Mouse (Mus musculus) midbrain, embryonic 11.5 days (tissue): ENCODE results near the gene Nrap. TPM values are rescaled to one million over a fixed set of nuclear protein-coding genes. Genes with fewer than 3 reads are reported as not detected.
"Not testable (repeated sequence)": the region's sequence is repeated elsewhere in the genome, so short reads cannot be mapped to it uniquely, and the experiment has no call there.

Source experiments
- ATAC-seq: fragments of 200-750 bp; cut with Nextera tagmentation; 2 replicates; pipeline ENCODE4 v1.8.0; 2017; ENCODE audit warnings: moderate TSS enrichment, moderate library complexity; ENCODE audit not compliant: low FRiP score
- DNase-seq: peaks from one replicate; pipeline ENCODE4 v3.0.0; 2015; ENCODE audit warnings: low spot score; ENCODE audit errors: missing footprints
- H3K27ac ChIP-seq: fragments of 300-500 bp; sonication (generic); 2 replicates; pipeline ENCODE4 v1.5.1; 2014; ENCODE audit warnings: low read depth, low read length
- H3K27me3 ChIP-seq: fragments of 300-500 bp; sonication (generic); 2 replicates; pipeline ENCODE4 v1.6.1; 2014; ENCODE audit warnings: mild to moderate bottlenecking, low read length, moderate library complexity, mixed read lengths; ENCODE audit not compliant: control insufficient read depth, insufficient read depth
- H3K36me3 ChIP-seq: fragments of 300-500 bp; sonication (generic); 2 replicates; pipeline ENCODE4 v1.6.1; 2014; ENCODE audit warnings: mild to moderate bottlenecking, low read length, moderate library complexity, mixed read lengths; ENCODE audit not compliant: control insufficient read depth, insufficient read depth
- H3K4me1 ChIP-seq: fragments of 300-500 bp; sonication (generic); 2 replicates; pipeline ENCODE4 v1.6.1; 2014; ENCODE audit warnings: low read length; ENCODE audit not compliant: control insufficient read depth, insufficient read depth
- H3K4me2 ChIP-seq: fragments of 300-500 bp; sonication (generic); 2 replicates; pipeline ENCODE4 v1.6.1; 2014; ENCODE audit warnings: mild to moderate bottlenecking, moderate library complexity
- H3K4me3 ChIP-seq: fragments of 300-500 bp; sonication (generic); 2 replicates; pipeline ENCODE4 v1.5.1; 2014; ENCODE audit warnings: low read depth, low read length
- H3K9ac ChIP-seq: fragments of 300-500 bp; sonication (generic); 2 replicates; pipeline ENCODE4 v1.6.1; 2014; ENCODE audit warnings: low read length
- H3K9me3 ChIP-seq: fragments of 300-500 bp; sonication (generic); 2 replicates; pipeline ENCODE4 v1.6.1; 2016; ENCODE audit warnings: low read length; ENCODE audit not compliant: control insufficient read depth
- WGBS: fragments of 180-500 bp; shearing (Covaris S2); extraction: QIAGEN DNeasy Blood & Tissue Kit; methylation state at CpG from one replicate; pipeline ENCODE4 v1.1.7; 2014; 5-methylcytosine and 5-hydroxymethylcytosine counted together
- polyA plus RNA-seq: library from polyadenylated mRNA; unstranded; fragments of >200 nt; fragmentation: Nextera tagmentation; extraction: Ambion mirVana; gene quantifications from 2 replicates; pipeline ENCODE4 v1.2.1, GENCODE M21; 2014

Nrap gene
- polyA plus RNA-seq, 1 experiment from 2014 or later = 0.16 TPM

GRCm38 (mm10) chr19:56358890-56359289, 30.9 kb downstream of the Nrap start:
- H3K27me3 ChIP-seq = no peaks in the 10 kb centered on the region
- no peak overlapping the region for H3K4me3 ChIP-seq
- no peak overlapping the region for H3K4me2 ChIP-seq
- H3K36me3 ChIP-seq = no peaks in the 10 kb centered on the region
- no peaks in the 10 kb centered on the region for H3K9me3 ChIP-seq
- 68% methylated on average over 2 of the region's 2 CpGs for WGBS
- ATAC-seq (no peak), DNase-seq (no peak)
- no peak overlapping the region for H3K27ac ChIP-seq
- no peaks in the 10 kb centered on the region for H3K4me1 ChIP-seq
- H3K9ac ChIP-seq = no peak overlapping the region

DNA sequence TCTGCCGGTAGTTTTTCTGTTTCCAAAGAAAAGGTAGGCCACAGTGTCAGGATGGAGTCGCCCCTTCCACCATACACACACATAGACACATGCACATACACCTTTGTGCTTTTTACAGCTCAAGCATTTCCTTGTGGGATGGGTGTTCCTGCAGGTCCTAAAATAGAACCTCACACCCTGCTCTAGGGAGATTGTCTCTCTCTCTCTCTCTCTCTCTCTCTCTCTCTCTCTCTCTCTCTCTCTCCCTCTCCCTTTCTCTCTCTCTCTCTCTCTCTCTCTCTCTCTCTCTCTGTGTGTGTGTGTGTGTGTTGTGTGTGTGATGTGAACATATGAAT, 32.5 kb downstream of the Nrap start:
- not testable (repeated sequence) for H3K4me3 ChIP-seq, H3K4me1 ChIP-seq, H3K27ac ChIP-seq, H3K27me3 ChIP-seq, H3K9me3 ChIP-seq, ATAC-seq, H3K36me3 ChIP-seq, DNase-seq, H3K4me2 ChIP-seq, H3K9ac ChIP-seq
- WGBS = 79% methylated on average over 2 of the region's 2 CpGs

DNA sequence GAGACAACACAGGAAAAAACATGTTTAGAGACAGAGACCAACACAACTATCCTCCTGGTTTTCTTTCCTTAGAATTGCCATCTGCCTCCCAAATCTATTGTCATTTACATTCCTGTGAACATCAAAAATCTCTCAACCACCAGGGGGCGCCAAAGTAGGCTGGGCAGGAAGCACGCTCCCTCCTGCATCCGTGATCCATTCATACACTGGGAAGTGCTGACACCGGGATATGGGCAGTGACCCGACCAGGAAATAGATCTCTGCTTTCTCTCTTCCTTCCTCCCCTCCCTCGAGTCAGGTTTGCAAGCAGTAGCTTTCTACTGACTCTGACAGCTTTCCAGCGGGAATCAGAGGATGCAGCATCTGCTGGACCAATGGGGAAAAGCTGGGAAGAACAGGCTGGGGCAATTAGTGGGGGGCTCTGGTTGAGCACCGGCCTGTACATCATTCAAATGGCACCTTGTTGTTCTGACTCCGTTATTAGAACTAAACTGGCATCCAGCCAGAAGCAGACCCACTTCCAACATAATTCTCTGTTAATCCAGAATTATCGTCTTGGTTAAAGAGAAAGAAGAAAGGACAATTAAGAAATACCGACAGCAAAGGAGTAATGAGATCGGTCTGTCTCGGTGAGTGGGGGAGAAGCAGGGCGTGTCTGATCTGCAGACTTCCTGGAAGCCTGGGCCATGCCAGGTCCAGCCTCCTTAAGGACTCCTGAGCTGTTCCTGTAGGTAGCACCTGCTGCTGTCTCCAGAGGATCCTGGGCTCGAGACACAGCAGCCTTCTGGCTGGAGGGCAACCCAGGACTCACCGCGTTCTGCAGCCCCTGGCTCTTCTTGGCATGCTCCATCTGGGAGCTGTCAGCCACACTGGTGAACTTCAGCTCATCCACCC, 33.1 kb downstream of the Nrap start:
- ATAC-seq (no peak), DNase-seq (peak; percentile 95)
- WGBS = 54% methylated on average over 17 of the region's 17 CpGs
- no peaks in the 10 kb centered on the region for H3K36me3 ChIP-seq
- H3K27ac ChIP-seq = no peak overlapping the region
- H3K4me3 ChIP-seq = no peak overlapping the region
- no peak overlapping the region for H3K4me2 ChIP-seq
- H3K9me3 ChIP-seq = no peaks in the 10 kb centered on the region
- H3K9ac ChIP-seq = no peak overlapping the region
- no peaks in the 10 kb centered on the region for H3K4me1 ChIP-seq
- H3K27me3 ChIP-seq = no peaks in the 10 kb centered on the region

DNA sequence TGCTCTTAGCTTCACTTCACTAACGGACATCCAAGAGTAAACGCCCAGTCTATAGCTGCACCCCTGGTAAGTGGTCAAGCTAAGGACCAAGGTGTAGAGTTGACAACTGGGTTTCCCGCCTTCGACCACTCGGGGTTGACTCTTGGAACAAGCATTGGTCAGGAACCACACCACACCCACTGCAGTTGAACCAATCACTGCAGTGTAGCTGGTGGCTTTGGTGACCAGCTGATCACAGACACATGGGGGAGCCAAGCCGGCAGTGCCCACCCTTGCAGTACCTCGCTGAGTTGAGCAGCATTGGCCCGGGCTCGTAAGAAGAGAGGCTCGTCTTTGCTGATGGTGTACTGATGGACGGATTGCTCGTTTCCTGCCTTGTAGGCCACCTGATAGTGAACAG, 34.6 kb downstream of the Nrap start:
- Histone ChIP-seq H3K27ac (no peak overlapping the region), H3K36me3 (no peaks in the 10 kb centered on the region), H3K9ac (no peak overlapping the region), H3K9me3 (no peaks in the 10 kb centered on the region), H3K4me2 (no peak overlapping the region), H3K4me3 (no peak overlapping the region), H3K4me1 (no peaks in the 10 kb centered on the region; the same call in 1 of the 2 replicates), H3K27me3 (no peaks in the 10 kb centered on the region)
- DNase-seq = no peak
- ATAC-seq = no peak
- 89% methylated on average over 12 of the region's 12 CpGs for WGBS

- H3K9me3 ChIP-seq = no peaks in the 10 kb centered on the region
- ATAC-seq = no peak
- WGBS = 92% methylated on average over 10 of the region's 10 CpGs
- H3K27me3 ChIP-seq = no peaks in the 10 kb centered on the region
- no peak overlapping the region for H3K4me3 ChIP-seq
- H3K36me3 ChIP-seq = no peaks in the 10 kb centered on the region
- H3K27ac ChIP-seq = no peak overlapping the region
- H3K9ac ChIP-seq = no peak overlapping the region
- no peak for DNase-seq
- H3K4me2 ChIP-seq = no peak overlapping the region
- no peaks in the 10 kb centered on the region; the same call in 1 of the 2 replicates for H3K4me1 ChIP-seq
Observed at GRCm38 (mm10) chr19:56353689-56354088, 36.1 kb downstream of the Nrap start.

DNA sequence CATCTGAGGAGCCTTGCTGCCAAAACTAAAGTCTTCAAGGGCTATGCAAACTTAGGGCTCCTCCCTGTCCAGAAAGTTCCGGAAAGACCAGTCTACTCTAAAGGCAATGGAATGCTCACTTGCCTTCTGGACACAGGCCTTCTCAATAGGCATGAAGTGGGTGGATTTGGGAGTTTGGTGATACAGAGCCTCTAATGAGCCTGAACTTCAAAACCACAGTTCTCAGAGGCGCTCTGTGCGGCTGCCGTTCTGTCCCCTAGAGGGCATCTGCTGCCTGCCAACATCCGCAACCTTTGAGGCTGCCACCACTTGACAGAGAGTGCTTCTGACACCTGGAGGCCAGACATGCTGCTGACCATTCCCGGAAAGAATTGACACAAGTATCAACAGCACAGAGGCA, 40.5 kb downstream of the Nrap start:
- DNase-seq = peak; percentile 66
- H3K4me2 ChIP-seq = no peak overlapping the region
- H3K9ac ChIP-seq = no peak overlapping the region
- H3K4me1 ChIP-seq = peaks cover 6% of the 10 kb centered on the region
- no peaks in the 10 kb centered on the region for H3K36me3 ChIP-seq
- no peak for ATAC-seq
- no peak overlapping the region for H3K27ac ChIP-seq
- no peak overlapping the region for H3K4me3 ChIP-seq
- WGBS = 36% methylated on average over 6 of the region's 6 CpGs
- no peaks in the 10 kb centered on the region for H3K9me3 ChIP-seq
- H3K27me3 ChIP-seq = no peaks in the 10 kb centered on the region; the same call in 1 of the 2 replicates

GRCm38 (mm10) chr19:56346750-56347149, 43.1 kb downstream of the Nrap start:
- 54% methylated on average over 13 of the region's 13 CpGs for WGBS
- H3K36me3 ChIP-seq = no peaks in the 10 kb centered on the region
- no peaks in the 10 kb centered on the region for H3K9me3 ChIP-seq
- DNase-seq = peak; percentile 14
- H3K9ac ChIP-seq = no peak overlapping the region
- no peak overlapping the region for H3K4me2 ChIP-seq
- H3K27ac ChIP-seq = no peak overlapping the region
- no peak for ATAC-seq
- H3K4me1 ChIP-seq = peaks cover 9% of the 10 kb centered on the region
- H3K4me3 ChIP-seq = no peak overlapping the region
- no peaks in the 10 kb centered on the region; the same call in 1 of the 2 replicates for H3K27me3 ChIP-seq

DNA sequence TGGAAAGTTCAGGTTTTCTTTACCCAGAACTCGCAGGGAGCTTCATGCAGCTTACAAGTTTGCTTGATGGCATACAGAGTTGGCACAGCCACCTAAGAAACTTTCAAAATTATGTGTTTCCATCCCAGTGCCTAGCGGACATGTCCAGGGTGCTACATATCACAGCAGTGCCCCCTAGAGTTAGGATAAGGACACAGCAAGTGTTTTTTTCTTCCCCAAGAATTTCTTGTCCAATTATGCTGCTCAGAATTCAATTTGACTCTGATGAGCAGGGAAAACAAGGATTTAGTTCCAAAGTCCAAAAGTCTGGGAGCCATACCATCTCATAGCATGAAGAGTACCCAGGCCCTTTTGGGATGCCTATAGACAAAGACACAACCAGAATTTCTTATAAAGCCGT, 43.8 kb downstream of the Nrap start:
- Histone ChIP-seq H3K36me3 (no peaks in the 10 kb centered on the region), H3K9me3 (no peaks in the 10 kb centered on the region), H3K27me3 (no peaks in the 10 kb centered on the region; the same call in 1 of the 2 replicates), H3K27ac (no peak overlapping the region), H3K9ac (no peak overlapping the region), H3K4me1 (peaks cover 9% of the 10 kb centered on the region), H3K4me3 (no peak overlapping the region), H3K4me2 (no peak overlapping the region)
- no peak for ATAC-seq
- 89% methylated on average over 3 of the region's 3 CpGs for WGBS
- DNase-seq = peak; percentile 85

- Histone ChIP-seq H3K9ac (peak overlapping the region; percentile 36), H3K27me3 (no peaks in the 10 kb centered on the region; the same call in 1 of the 2 replicates)
- 38% methylated on average over 26 of the region's 26 CpGs for WGBS
Observed at GRCm38 (mm10) chr19:56343869-56344563, 45.8 kb downstream of the Nrap start.

More at GRCm38 (mm10) chr19:56343869-56344563, 45.8 kb downstream of the Nrap start:
- Histone ChIP-seq H3K27ac (no peak overlapping the region; the same call in 1 of the 2 replicates), H3K36me3 (no peaks in the 10 kb centered on the region), H3K4me3 (no peak overlapping the region), H3K4me2 (peak overlapping the region; percentile 16; the same call in 1 of the 2 replicates), H3K9me3 (no peaks in the 10 kb centered on the region), H3K4me1 (peaks cover 9% of the 10 kb centered on the region)
- DNase-seq (peak; percentile 93), ATAC-seq (peak; percentile 87)
